Mouse (Mus musculus) CH12.LX (cell line): Measurements from ENCODE around the gene Trappc10. TPM values are rescaled to one million over a fixed set of nuclear protein-coding genes. Genes with fewer than 3 reads are reported as not detected.
"Not testable (repeated sequence)": the region's sequence is repeated elsewhere in the genome, so short reads cannot be mapped to it uniquely, and the experiment has no call there.

Experiments used
- DNase-seq: peaks from one replicate; pipeline ENCODE4 v3.0.0-alpha.2; 2013; ENCODE audit errors: extremely low read depth
- H3K27ac ChIP-seq: 2 replicates; pipeline ENCODE4 v1.5.1; 2012; ENCODE audit warnings: low read depth, mild to moderate bottlenecking, control low read depth, moderate library complexity; ENCODE audit not compliant: insufficient read depth
- H3K27me3 ChIP-seq: replicated peaks from 2 replicates; pipeline ENCODE3; 2012; ENCODE audit warnings: inconsistent platforms
- H3K36me3 ChIP-seq, 2 experiments: replicated peaks in 1 of 2; 2 replicates each; pipeline versions ENCODE3 to v1.6.1; 2012; ENCODE audit warnings: inconsistent platforms in 1 of 2, low read length in 1 of 2, mild to moderate bottlenecking in 1 of 2, mixed read lengths in 1 of 2, moderate library complexity in 1 of 2; ENCODE audit not compliant: control insufficient read depth in 1 of 2, insufficient read depth in 1 of 2
- H3K4me1 ChIP-seq, 2 experiments: 2 replicates each; pipeline ENCODE4 v1.6.1; 2012; ENCODE audit warnings: inconsistent platforms in 1 of 2, moderate library complexity in 1 of 2; ENCODE audit not compliant: insufficient read depth in 2 of 2, control insufficient read depth in 1 of 2
- H3K4me2 ChIP-seq: 2 replicates; pipeline ENCODE4 v1.6.1; 2012; ENCODE audit warnings: low read depth, mild to moderate bottlenecking, control low read depth; ENCODE audit not compliant: poor library complexity, insufficient read depth, severe bottlenecking
- H3K4me3 ChIP-seq, 3 experiments: fragments of 150-350 bp in 1 of 3; sonication (generic) in 1 of 3; replicated peaks in 1 of 3; 2 replicates each; pipeline versions ENCODE3 to v1.5.1; 2011 to 2012; ENCODE audit warnings: low read depth in 2 of 3, low read length in 2 of 3, mild to moderate bottlenecking in 2 of 3, moderate library complexity in 2 of 3, control low read depth in 1 of 3, improper control_type of control experiment in 1 of 3, inconsistent platforms in 1 of 3, mixed read lengths in 1 of 3; ENCODE audit not compliant: poor library complexity in 1 of 3
- H3K79me2 ChIP-seq: replicated peaks from 2 replicates; pipeline ENCODE4 v1.6.1; 2012; ENCODE audit warnings: mild to moderate bottlenecking, moderate library complexity; ENCODE audit not compliant: control insufficient read depth, poor library complexity, insufficient read depth, severe bottlenecking; ENCODE audit errors: extremely low read depth
- H3K9ac ChIP-seq: 2 replicates; pipeline ENCODE4 v1.6.1; 2012; ENCODE audit warnings: low read depth, mild to moderate bottlenecking, control low read depth, moderate library complexity; ENCODE audit not compliant: insufficient read depth
- H3K9me3 ChIP-seq: replicated peaks from 2 replicates; pipeline ENCODE3; 2012; ENCODE audit warnings: low read length, inconsistent platforms, mixed read lengths
- BHLHE40 ChIP-seq: IDR thresholded peaks from 2 replicates; pipeline ENCODE4 v1.6.1; 2011; ENCODE audit warnings: mild to moderate bottlenecking, low read depth, low read length, improper control_type of control experiment
- CTCF ChIP-seq, 2 experiments: IDR thresholded peaks in 1 of 2; conservative IDR thresholded peaks in 1 of 2; 2 replicates each; pipeline ENCODE4 v1.5.1; 2011 to 2012; ENCODE audit warnings: low read depth in 2 of 2, low read length in 2 of 2, improper control_type of control experiment in 1 of 2, inconsistent platforms in 1 of 2, mild to moderate bottlenecking in 1 of 2, moderate library complexity in 1 of 2
- ELF1 ChIP-seq: IDR thresholded peaks from 2 replicates; pipeline ENCODE4 v1.6.1; 2014; ENCODE audit warnings: low read depth, mild to moderate bottlenecking, inconsistent platforms, low read length, improper control_type of control experiment
- EP300 ChIP-seq: IDR thresholded peaks from 2 replicates; pipeline ENCODE4 v1.6.1; 2011; ENCODE audit warnings: low read length, improper control_type of control experiment
- GABPA ChIP-seq: IDR thresholded peaks from 2 replicates; pipeline ENCODE4 v1.6.1; 2012; ENCODE audit warnings: low read depth, low read length, improper control_type of control experiment, inconsistent platforms; ENCODE audit not compliant: insufficient replicate concordance
- HCFC1 ChIP-seq: IDR thresholded peaks from 2 replicates; pipeline ENCODE4 v1.6.1; 2012; ENCODE audit warnings: low read depth, mild to moderate bottlenecking, inconsistent platforms, low read length, improper control_type of control experiment
- IRF4 ChIP-seq: IDR thresholded peaks from 2 replicates; pipeline ENCODE4 v1.6.1; 2014; ENCODE audit warnings: low read depth, mild to moderate bottlenecking, inconsistent platforms, low read length, improper control_type of control experiment
- JUN ChIP-seq: IDR thresholded peaks from 2 replicates; pipeline ENCODE4 v1.6.1; 2011; ENCODE audit warnings: low read depth, mild to moderate bottlenecking, low read length, improper control_type of control experiment, moderate library complexity; ENCODE audit not compliant: insufficient read depth
- KAT2A ChIP-seq: IDR thresholded peaks from 2 replicates; pipeline ENCODE4 v1.6.1; 2012; ENCODE audit warnings: low read length, improper control_type of control experiment, inconsistent platforms; ENCODE audit not compliant: insufficient replicate concordance
- MAFK ChIP-seq: IDR thresholded peaks from 2 replicates; pipeline ENCODE4 v1.6.1; 2011; ENCODE audit warnings: low read length, improper control_type of control experiment; ENCODE audit not compliant: insufficient replicate concordance
- MXI1 ChIP-seq: IDR thresholded peaks from 2 replicates; pipeline ENCODE4 v1.6.1; 2011; ENCODE audit warnings: mild to moderate bottlenecking, low read depth, low read length, improper control_type of control experiment
- NELFE ChIP-seq: IDR thresholded peaks from 2 replicates; pipeline ENCODE4 v1.6.1; 2011; ENCODE audit warnings: low read depth, low read length, improper control_type of control experiment
- NRF1 ChIP-seq: IDR thresholded peaks from 2 replicates; pipeline ENCODE4 v1.6.1; 2014; ENCODE audit warnings: low read depth, mild to moderate bottlenecking, inconsistent platforms, low read length, improper control_type of control experiment, moderate library complexity
- POLR2AphosphoS2 ChIP-seq: IDR thresholded peaks from 2 replicates; pipeline ENCODE4 v1.6.1; 2011; ENCODE audit warnings: low read depth, low read length, improper control_type of control experiment
- RAD21 ChIP-seq: IDR thresholded peaks from 2 replicates; pipeline ENCODE4 v1.6.1; 2011; ENCODE audit warnings: low read depth, mild to moderate bottlenecking, low read length, improper control_type of control experiment, moderate library complexity
- RCOR1 ChIP-seq: conservative IDR thresholded peaks from 2 replicates; pipeline ENCODE4 v1.6.1; 2012; ENCODE audit warnings: low read depth, mild to moderate bottlenecking, inconsistent platforms, low read length, improper control_type of control experiment
- SIN3A ChIP-seq: IDR thresholded peaks from 2 replicates; pipeline ENCODE4 v1.6.1; 2012; ENCODE audit warnings: low read length, improper control_type of control experiment, inconsistent platforms
- SMC3 ChIP-seq: IDR thresholded peaks from 2 replicates; pipeline ENCODE4 v1.6.1; 2011; ENCODE audit warnings: low read depth, low read length, improper control_type of control experiment
- USF1 ChIP-seq: IDR thresholded peaks from 2 replicates; pipeline ENCODE4 v1.6.1; 2014; ENCODE audit warnings: low read depth, mild to moderate bottlenecking, inconsistent platforms, low read length, improper control_type of control experiment
- USF2 ChIP-seq: conservative IDR thresholded peaks from 2 replicates; pipeline ENCODE4 v1.6.1; 2011; ENCODE audit warnings: low read depth, low read length, improper control_type of control experiment
- dilution Hi-C: fragments of 300-500 bp; cut with MboI; formaldehyde crosslinking; loops from 2 replicates; pipeline ENCODE4 v1.14.3; 2020; ENCODE audit warnings: low sequenced_read_pairs; ENCODE audit not compliant: extremely low pct_unique_long_range_greater_than_20kb, extremely low pct_ligation_motif_present
- in situ Hi-C: fragments of 300-500 bp; cut with MboI; formaldehyde crosslinking; loops from 3 replicates; pipeline ENCODE4 v1.14.3; 2019; ENCODE audit warnings: low sequenced_read_pairs, low pct_ligation_motif_present, low pct_unique_long_range_greater_than_20kb, mixed read lengths
- polyA plus RNA-seq: library from polyadenylated mRNA; unstranded; fragments of >175 nt; gene quantifications from 2 replicates; pipeline ENCODE4 v1.2.1, GENCODE M21; 2012; ENCODE audit warnings: low read depth; ENCODE audit not compliant: insufficient read length
- total RNA-seq, 2 experiments: library from RNA; depleted of rRNA; stranded (reverse); fragments of 300-350 nt in 1 of 2; fragments of >200 nt in 1 of 2; gene quantifications; 2 replicates each; pipeline ENCODE4 v1.2.3; 2012 to 2014

Trappc10 gene
- total and polyA plus RNA-seq, 3 experiments = 22.1 to 26.7 (median 26.5) TPM

GRCm38 (mm10) chr10:78201182-78201581 is 43.3 kb downstream of the Trappc10 start:
- Histone ChIP-seq H3K9ac (no peak overlapping the region), H3K79me2 (no peaks in the 10 kb centered on the region), H3K27me3 (no peaks in the 10 kb centered on the region), H3K36me3 (peaks cover 77 to 99% of the 10 kb centered on the region in 2 experiments), H3K27ac (no peak overlapping the region), H3K4me2 (no peak overlapping the region), H3K4me3 (no peak overlapping the region), H3K9me3 (no peaks in the 10 kb centered on the region), H3K4me1 (no peaks in the 10 kb centered on the region)
- dilution Hi-C loops = no loop called here
- TF ChIP-seq EP300 (no peak), GABPA (no peak), USF1 (no peak), KAT2A (no peak), RCOR1 (no peak), RAD21 (no peak), CTCF (conservative IDR thresholded peaks at IDR 0.05 in 1 of 2, IDR thresholded peaks at IDR 0.05 in 1 of 2; ENCODE audit: low read depth in 2 of 2, low read length in 2 of 2) (no peak), MAFK (no peak), MXI1 (no peak), USF2 (no peak), BHLHE40 (no peak), JUN (no peak), SIN3A (no peak), HCFC1 (no peak)
- in situ Hi-C loops = no loop called here
- DNase-seq = no peak

- Histone ChIP-seq H3K79me2 (no peaks in the 10 kb centered on the region), H3K9ac (no peak overlapping the region), H3K9me3 (no peaks in the 10 kb centered on the region), H3K4me3 (no peak overlapping the region), H3K27me3 (no peaks in the 10 kb centered on the region), H3K36me3 (peaks cover 93 to 100% of the 10 kb centered on the region in 2 experiments), H3K4me1 (no peaks in the 10 kb centered on the region), H3K27ac (no peak overlapping the region), H3K4me2 (no peak overlapping the region)
- in situ Hi-C loops = no loop called here
- DNase-seq = no peak
- dilution Hi-C loops = no loop called here
- TF ChIP-seq MXI1 (no peak), MAFK (no peak), KAT2A (no peak), POLR2AphosphoS2 (no peak), IRF4 (no peak), JUN (no peak), EP300 (no peak), SIN3A (no peak), SMC3 (no peak), NRF1 (no peak), ELF1 (no peak), NELFE (no peak), CTCF (conservative IDR thresholded peaks at IDR 0.05 in 1 of 2, IDR thresholded peaks at IDR 0.05 in 1 of 2; ENCODE audit: low read depth in 2 of 2, low read length in 2 of 2) (no peak)
Observed at GRCm38 (mm10) chr10:78192933-78193332, 51.5 kb downstream of the Trappc10 start.

GRCm38 (mm10) chr10:78186076-78186475 is 58.4 kb downstream of the Trappc10 start:
- H3K27me3 ChIP-seq, H3K4me3 ChIP-seq, H3K9ac ChIP-seq, H3K27ac ChIP-seq, dilution Hi-C loops, DNase-seq, H3K4me2 ChIP-seq, H3K9me3 ChIP-seq: not testable (repeated sequence)
- in situ Hi-C loops = loop anchor here (5.0 to 10.0 kb wide), 2 partner anchors 36 to 189 kb away; no protein-coding TSS in a partner anchor
- Histone ChIP-seq H3K4me1 (peaks cover 6 to 11% of the 10 kb centered on the region in 2 experiments; a peak in 3 of 4 replicates), H3K79me2 (peaks cover 10% of the 10 kb centered on the region), H3K36me3 (peaks cover 56 to 72% of the 10 kb centered on the region in 2 experiments)
